Mouse (Mus musculus) left cerebral cortex, adult 2 months (tissue): ENCODE data around the gene Il11ra1. TPM values are rescaled to one million over a fixed set of nuclear protein-coding genes. Genes with fewer than 3 reads are reported as not detected.
A peak's percentile ranks its signal among the peaks of the same experiment; 100 is the strongest.

ENCODE experiments used
- DNase-seq, 2 experiments: peaks; one replicate each; pipeline ENCODE4 v3.0.0; 2021 to 2022; ENCODE audit warnings: low spot score in 2 of 2, mixed read lengths in 1 of 2; ENCODE audit errors: extremely low spot score in 1 of 2
- H3K27ac ChIP-seq: fragments of 200-600 bp; 2 replicates; pipeline ENCODE4 v1.8.1; 2022
- H3K4me3 ChIP-seq: fragments of 200-600 bp; 2 replicates; pipeline ENCODE4 v1.8.1; 2022
- CTCF ChIP-seq: fragments of 200-600 bp; IDR thresholded peaks from 2 replicates; pipeline ENCODE4 v1.8.1; 2022; ENCODE audit warnings: antibody characterized with exemption, mild to moderate bottlenecking, moderate library complexity
- intact Hi-C: fragments of 180-260 bp; cut with DNase I; formaldehyde crosslinking; loops from one replicate; pipeline ENCODE4 v1.15.1; 2025
- total RNA-seq, 2 experiments: library from RNA; stranded (reverse); gene quantifications; 2 replicates each; pipeline ENCODE4 v1.2.3; 2021

Gene Il11ra1
- total RNA-seq, 2 experiments from 2014 or later, result 43.1 to 47.7 TPM

DNA sequence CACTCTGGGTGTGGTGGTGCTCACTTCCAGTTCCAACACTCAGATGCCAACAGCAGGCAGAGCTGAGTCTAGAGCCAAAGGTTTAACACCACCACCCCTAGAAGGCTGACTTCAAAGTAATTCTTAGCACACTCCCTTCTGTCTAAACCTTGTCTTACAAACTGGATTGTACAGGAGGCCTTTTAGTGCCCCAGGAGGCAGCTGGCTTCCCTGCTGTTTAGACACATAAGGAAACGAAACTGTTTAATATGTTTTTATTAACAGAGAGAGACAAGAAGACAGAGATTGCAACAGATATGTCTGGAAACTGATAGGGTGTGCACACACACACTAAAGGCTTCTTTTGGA lies 38.4 kb downstream of the Il11ra1 start:
- intact Hi-C loops, result no loop called here
- no peak overlapping the region for H3K4me3 ChIP-seq
- H3K27ac ChIP-seq, result peak overlapping the region; percentile 36; the same call in 1 of the 2 replicates
- TF ChIP-seq CTCF, result no peak
- no peak for DNase-seq

DNA sequence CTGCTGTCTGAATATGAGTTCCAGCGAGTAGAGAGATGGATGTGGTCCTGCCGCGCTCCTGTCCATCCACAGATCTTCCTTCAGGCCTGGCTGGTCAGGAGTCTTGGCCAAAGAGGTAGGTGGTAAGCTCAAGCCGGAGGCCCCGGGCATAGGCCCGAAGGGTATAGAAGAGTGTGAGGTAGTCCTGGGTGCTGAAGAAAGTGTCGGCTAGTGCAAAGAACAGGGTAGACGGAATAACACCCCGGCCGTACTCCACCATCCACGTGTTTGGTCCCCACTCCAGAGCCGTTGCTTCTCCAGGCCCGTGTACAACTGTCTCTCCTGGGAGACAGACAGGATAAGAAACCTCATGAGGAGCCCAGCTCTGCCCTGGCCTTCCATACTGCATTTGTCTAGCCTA lies 39.5 kb downstream of the Il11ra1 start:
- Histone ChIP-seq H3K27ac (no peak overlapping the region; the same call in 1 of the 2 replicates), H3K4me3 (peak overlapping the region; percentile 33)
- DNase-seq, result no peak
- no peak for TF ChIP-seq CTCF
- intact Hi-C loops, result no loop called here

DNA sequence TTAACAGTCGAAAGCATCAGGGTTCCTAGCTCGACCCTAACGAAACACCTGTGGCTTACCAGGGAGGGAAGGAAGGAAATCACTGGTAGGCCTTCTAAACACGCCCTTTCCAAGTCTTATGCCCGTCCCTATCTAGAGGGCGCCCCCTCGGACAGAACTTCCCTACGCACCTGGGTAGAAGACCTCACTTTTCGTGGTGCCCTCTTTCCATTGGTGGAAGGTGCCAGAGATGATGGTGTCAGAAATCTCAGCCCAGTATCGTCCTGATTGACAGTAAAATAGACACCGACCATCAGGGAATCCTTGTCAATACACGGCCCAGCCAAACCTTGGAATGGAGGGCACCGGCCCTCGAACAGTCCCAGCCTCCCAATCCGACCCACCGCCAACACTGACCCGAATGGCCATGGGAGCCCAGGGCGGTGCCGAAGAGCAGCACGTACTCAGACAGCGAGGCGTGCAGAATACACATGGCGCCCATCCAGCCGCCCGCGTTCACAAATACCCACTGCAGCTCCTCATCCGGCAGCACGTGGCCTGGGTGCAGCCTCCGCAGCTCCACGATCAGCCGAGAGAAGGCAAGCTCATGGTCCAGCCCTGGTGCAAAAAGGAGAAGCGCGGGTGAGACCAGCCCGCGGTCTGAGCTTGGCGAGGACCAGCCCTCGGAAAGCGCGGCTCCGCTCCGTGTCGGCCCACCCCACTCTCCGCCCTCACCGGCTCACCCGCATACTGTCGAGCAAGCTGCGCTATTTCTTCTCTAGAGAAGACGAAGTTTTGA lies 40.8 kb downstream of the Il11ra1 start:
- intact Hi-C loops, result loop anchor here (2.0 kb wide), 1 partner anchor 14 kb away; the partner anchor contains the start of gene Galt
- no peak; the same call in 1 of the 2 replicates for TF ChIP-seq CTCF
- Histone ChIP-seq H3K4me3 (peak overlapping the region; percentile 68), H3K27ac (peak overlapping the region; percentile 92)
- DNase-seq, result peak; percentile 70 to 77

DNA sequence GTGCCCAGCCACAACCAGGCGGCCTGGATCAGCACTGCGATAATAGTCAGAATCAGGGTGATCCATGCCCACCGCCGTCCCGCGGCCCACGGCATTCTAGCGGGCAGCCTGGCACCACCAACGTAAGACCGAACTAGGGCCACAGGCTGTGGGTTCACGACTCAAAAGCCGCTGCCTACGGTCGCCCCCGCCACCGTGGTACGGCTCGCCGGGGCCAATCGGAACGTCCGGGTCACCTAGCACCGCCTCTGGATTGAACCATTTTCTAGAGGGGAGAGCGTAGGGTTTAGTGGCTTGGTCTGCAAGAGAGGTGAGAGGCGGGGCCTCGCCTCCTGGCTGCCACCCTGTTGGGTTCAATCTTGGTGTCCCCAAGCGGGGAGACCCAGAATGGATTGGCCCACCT lies 41.4 kb downstream of the Il11ra1 start:
- Histone ChIP-seq H3K4me3 (peak overlapping the region; percentile 68), H3K27ac (peak overlapping the region; percentile 92)
- peak; percentile 91 to 93 for DNase-seq
- TF ChIP-seq CTCF, result no peak; the same call in 1 of the 2 replicates
- intact Hi-C loops, result loop anchor here (2.0 kb wide), 1 partner anchor 14 kb away; the partner anchor contains the start of gene Galt

DNA sequence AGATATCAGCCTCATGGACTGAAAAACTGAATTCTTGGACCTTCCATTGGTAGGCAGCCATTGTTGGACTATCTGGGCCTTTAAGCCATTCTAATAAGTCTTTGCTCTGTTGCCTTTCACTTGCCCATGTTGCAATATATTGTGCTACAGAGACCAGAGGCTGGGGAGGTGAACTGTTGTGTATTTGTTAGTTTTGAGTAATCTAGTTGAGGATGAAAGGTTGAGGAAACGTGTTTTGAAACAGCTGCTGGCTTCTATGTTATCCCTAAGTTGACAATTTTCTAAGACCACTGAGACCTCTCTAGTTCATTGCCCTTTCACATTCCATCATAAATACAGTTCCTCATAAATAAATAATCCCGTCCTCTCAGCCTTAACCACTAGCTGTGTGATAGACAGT lies 44.3 kb downstream of the Il11ra1 start:
- no peak for TF ChIP-seq CTCF
- H3K4me3 ChIP-seq, result no peak overlapping the region
- intact Hi-C loops, result no loop called here
- no peak overlapping the region for H3K27ac ChIP-seq
- DNase-seq, result no peak

DNA sequence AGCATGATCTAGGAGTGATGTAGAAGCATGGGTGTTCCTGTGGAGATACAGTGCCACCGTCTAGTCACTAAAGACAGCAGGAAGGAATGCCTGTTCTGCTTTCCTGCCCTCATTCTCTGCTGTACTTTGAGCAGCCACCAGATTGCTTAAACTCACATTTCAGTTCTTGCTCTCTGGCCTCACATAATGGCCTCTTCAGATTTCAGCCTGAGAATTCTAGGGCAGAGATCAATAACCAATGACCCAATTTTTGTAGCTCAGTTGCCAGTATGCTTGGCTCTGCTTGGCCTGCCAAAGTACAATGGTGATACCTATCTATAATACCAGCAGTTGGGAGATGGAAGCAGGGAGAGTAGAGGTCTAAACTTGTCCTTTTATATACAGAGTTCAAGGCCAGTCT lies 45.2 kb downstream of the Il11ra1 start:
- H3K27ac ChIP-seq, result no peak overlapping the region
- no peak for TF ChIP-seq CTCF
- intact Hi-C loops, result no loop called here
- DNase-seq, result no peak
- H3K4me3 ChIP-seq, result no peak overlapping the region

DNA sequence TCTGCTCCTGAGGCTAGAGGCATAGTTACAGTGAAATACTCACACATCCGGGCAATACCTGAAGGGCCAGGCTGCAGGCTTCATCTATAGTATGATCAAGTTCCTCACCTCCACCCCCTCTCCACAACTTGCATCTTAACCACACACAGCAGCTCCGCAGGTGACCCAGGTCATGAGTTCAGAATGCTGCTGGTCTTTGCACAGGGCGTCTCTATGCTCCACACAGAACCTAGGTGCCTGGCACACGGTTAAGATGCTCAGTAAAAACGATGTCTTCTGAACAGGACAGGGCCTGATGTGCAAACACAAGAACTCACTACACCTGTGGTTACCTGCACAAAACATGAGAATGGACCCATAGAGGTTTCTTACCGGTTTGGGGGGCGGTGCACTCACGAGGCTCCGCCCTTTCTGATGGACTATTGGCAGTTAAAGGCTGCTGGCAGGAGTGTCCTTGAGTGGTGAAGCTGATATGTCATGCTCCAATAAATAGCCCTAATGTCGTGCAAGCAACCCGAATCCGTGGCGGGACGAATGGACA lies 55.1 kb downstream of the Il11ra1 start, which contains the start of gene Galt:
Gene Galt (plus strand): TSS at position 432 of the 541 bp plus-strand sequence.
- no peak for DNase-seq
- H3K27ac ChIP-seq, result peak within 1 kb of the TSS; percentile 97
- intact Hi-C loops, result loop anchor here (2.0 kb wide), 1 partner anchor 14 kb away; no protein-coding TSS in a partner anchor
- peak within 1 kb of the TSS; percentile 97 for H3K4me3 ChIP-seq
- TF ChIP-seq CTCF, result no peak

DNA sequence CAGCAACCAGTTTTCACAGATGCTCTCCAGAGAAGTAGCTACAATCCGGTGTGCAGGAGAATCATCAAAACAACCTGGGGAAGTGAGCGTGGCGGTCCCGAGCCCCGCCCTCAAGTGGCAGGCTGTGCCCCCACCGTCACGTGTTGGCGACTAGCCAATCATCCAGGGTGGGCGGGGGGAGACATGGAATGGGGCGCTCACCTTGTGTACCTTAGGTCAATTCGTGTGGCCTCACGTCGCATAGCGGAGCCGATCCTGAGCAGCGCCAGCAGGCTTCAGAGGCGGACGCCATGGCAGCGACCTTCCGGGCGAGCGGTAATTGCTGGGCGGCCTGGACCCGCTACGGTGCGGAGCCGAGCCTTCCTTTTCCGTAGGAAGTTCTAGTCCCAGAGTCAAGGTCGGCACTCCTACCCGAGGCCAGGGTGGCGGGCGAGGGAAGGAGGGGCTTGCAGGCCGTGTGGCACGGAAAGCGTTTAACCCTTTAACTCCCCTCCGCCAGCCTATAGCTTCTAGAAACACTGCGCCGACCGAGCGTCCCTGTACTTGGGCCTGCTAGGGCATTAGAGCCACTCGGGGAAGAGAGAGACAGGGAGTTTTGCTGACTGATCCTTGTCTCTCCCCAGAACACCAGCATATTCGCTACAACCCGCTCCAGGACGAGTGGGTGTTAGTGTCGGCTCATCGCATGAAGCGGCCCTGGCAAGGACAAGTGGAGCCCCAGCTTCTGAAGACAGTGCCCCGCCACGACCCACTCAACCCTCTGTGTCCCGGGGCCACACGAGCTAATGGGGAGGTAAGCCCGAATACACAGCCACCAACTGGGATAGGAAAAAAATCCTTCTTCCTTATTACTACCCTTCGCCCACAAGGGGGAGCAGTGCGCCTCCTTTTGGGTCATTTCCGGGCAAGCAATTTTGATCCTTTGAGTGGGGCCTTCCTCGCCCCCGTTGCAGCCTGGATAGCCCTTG lies 55.8 kb downstream of the Il11ra1 start, which contains the start of gene Sigmar1:
Gene Sigmar1 (minus strand): TSS at position 820 of the 968 bp plus-strand sequence.
- intact Hi-C loops, result loop anchor here (2.0 kb wide), 1 partner anchor 15 kb away; no protein-coding TSS in a partner anchor
- DNase-seq, result peak; percentile 78 to 82
- Histone ChIP-seq H3K4me3 (peak within 1 kb of the TSS; percentile 97), H3K27ac (peak within 1 kb of the TSS; percentile 97)
- TF ChIP-seq CTCF, result peak; percentile 92

DNA sequence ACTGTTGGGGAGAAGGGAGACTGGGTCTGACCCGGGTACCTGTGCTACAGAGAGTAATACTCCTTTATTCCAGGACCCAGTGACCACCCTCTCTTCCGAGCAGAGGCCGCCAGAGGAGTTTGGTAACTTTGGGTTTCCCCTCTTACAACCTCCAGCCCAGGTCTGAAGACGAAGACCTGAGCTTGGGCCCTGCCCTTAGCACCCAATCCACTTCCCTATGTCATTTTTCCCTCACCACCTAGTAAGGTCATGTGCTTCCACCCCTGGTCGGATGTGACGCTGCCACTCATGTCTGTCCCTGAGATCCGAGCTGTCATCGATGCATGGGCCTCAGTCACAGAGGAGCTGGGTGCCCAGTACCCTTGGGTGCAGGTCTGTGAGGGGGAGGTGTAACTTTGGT lies 56.7 kb downstream of the Il11ra1 start:
- peak overlapping the region; percentile 97 for H3K27ac ChIP-seq

DNA sequence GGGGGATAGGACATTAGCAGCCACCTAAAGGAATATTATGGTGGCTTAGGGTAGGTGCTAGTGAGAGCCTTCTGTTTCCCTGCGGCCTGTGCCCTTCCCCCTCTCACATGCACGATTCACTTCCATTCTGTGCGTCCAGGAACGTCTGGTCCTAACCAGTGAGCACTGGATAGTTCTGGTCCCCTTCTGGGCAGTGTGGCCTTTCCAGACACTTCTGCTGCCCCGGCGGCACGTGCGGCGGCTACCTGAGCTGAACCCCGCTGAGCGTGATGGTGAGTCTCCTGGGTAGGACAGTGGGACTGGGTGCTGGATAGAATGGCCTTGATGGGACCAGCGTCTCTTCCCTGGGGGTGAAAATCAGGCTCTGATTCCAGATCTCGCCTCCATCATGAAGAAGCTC lies 57.5 kb downstream of the Il11ra1 start:
- H3K4me3 ChIP-seq, result peak overlapping the region; percentile 97; the same call in 1 of the 2 replicates
- no peak for TF ChIP-seq CTCF

More for the DNA sequence above, 56.7 kb downstream of the Il11ra1 start:
- intact Hi-C loops, result no loop called here
- TF ChIP-seq CTCF, result no peak
- no peak for DNase-seq
- peak overlapping the region; percentile 97 for H3K4me3 ChIP-seq

DNA sequence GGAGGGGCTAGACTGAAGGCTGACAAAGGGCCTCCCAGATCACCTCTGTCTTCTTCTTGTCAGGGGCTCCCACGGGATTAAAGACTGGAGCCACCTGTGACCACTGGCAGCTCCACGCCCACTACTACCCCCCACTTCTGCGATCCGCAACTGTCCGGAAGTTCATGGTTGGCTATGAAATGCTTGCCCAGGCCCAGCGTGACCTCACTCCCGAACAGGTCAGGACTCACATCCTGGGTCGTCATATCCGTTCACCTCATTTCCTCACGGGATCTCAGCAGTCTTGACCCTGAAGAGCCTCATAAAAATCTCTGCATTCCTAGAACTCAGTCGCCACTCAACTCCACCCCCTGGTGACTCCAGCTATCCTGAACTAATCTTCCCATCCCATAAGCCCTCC lies 58.2 kb downstream of the Il11ra1 start:
- Histone ChIP-seq H3K27ac (peak overlapping the region; percentile 11; the same call in 1 of the 2 replicates), H3K4me3 (no peak overlapping the region)
- intact Hi-C loops, result no loop called here
- TF ChIP-seq CTCF, result no peak
- DNase-seq, result no peak

More for the DNA sequence above, 57.5 kb downstream of the Il11ra1 start:
- intact Hi-C loops, result no loop called here
- no peak for DNase-seq
- peak overlapping the region; percentile 97; the same call in 1 of the 2 replicates for H3K27ac ChIP-seq
